Mouse (Mus musculus) right cerebral cortex, postnatal 25 days (tissue): ENCODE measurements around the gene Bicc1.
A peak's percentile ranks its signal among the peaks of the same experiment; 100 is the strongest.
"Not testable (repeated sequence)": the region's sequence is repeated elsewhere in the genome, so short reads cannot be mapped to it uniquely, and the experiment has no call there.

Experiments used
- DNase-seq: peaks from one replicate; pipeline ENCODE4 v3.0.0; 2022

Bicc1 gene

DNA sequence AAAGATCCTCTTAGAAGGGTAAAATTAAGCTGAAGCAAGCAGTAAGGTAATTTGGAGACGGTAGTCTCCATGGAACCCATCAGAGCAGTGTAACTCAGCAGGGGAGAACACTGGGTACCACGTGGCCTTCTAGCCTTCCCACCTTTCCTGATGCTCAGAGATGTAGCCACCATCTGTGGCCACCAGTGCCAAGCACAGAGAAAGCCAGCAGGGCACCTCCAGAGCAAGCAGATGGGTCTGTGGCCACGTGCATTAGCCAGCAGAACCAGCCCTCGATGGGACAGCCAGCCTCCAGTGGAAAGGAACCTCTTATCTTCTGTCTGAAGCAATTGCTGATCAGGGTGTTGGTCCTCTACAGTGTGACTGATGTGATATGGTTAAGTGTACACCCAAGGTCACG lies 172.1 kb downstream of the Bicc1 start:
- no peak for DNase-seq

DNA sequence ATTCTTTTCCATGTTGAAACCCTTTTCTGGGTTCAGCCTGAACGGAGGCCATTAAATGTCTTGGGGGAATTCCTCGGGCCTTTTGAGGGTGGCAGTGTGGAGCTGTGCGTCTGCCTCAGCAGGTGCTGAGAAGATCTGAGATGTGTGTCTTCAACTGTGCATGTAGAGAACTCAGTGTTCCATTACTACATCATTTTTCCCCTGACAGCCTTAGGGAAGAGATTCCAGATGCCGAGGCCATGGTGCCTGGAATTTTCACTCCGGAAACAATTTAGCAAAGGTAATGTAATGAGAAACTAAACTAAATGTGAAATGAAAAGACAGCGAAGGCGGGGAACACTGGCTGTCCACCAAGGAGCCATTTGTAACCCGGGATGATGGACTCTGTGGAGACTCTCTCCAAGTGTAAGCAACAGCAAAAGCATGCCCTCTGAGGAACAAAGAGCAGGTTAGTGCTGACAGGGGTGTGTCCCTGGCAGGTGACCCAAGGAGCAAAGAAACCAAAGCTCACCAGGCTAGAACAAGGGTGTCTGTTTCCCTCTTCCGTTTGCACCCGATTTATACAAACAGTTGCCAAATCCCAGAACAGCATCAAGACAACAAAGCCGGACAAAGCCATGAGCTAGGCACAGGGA lies 176.3 kb downstream of the Bicc1 start:
- no peak for DNase-seq

DNA sequence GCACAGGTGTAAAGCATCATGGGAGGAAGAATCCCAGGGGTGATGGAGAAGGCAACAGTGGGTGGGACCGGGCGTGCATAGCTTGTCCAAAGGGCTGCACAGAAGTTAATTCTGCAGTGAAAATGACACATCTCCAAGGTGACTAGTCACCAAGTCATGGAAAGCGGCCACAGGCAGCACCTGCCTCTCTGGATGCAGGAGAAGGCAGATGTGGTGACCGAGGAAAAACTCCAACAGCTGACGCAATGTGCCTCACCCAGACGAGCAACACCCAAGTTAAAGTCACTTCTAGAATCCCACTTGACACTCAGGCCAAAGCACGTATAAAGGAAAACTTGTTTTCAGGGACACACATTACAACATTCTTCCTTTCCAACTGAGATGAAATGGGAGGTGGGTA lies 177.3 kb downstream of the Bicc1 start:
- no peak for DNase-seq

DNA sequence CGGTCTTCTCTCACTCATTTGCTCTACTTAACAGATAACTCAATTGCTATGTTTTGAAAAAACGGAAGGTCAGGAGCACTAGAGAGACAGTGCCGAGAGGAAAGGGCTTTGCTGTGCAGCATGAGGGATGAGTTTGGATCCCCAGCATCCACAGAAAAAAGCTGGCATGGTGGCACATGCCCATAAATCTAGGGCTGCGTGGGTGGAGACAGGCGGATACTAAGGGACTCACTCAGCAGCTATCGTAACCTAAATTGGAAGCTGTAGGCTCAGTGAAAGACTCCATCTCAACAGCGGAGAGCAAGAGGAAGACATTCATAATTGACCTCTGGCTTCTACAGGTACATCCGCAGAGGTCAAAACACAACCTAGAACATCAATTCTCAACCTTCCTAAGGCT lies 179.8 kb downstream of the Bicc1 start:
- no peak for DNase-seq

GRCm38 (mm10) chr10:70977141-70977540 lies 182.4 kb downstream of the Bicc1 start:
- DNase-seq: no peak

DNA sequence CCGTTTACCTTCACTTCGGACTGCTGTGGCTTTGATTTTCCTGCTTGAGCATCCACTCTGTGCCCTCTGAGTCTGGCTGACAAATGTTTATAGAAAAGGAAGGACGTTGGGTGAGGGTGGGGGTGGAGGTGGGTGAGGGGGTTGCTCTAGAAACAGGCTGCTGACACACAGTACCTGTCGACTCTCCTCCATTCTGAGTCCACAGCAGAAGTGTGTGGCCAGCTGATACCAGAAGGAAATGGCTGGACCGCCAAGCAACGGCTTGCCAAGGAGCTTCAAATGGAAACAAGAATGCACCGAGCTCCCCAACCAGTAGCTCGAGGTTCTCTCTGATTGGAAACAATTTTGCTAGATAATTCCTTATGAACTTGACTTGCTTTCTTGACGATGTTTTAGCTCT lies 182.9 kb downstream of the Bicc1 start:
- no peak for DNase-seq

DNA sequence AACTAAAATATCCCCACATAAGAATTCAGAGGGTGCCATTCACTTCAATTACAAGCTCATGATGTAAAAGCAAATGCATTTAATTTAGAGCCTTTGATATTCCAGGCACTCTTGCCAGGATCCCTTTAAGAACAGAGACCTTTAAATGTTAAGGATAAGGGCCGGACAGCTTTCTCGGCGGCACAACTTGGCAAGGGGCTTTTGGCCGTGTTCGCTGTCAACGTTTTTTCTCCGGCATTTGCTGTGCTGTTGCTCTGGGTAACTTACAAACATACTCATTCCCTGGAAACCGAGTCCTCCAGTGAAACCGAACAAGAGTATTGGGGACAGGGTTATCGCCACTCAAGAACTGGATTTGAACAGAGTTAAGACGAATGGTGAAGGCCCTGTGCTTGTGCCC lies 188.3 kb downstream of the Bicc1 start:
- no peak for DNase-seq

DNA sequence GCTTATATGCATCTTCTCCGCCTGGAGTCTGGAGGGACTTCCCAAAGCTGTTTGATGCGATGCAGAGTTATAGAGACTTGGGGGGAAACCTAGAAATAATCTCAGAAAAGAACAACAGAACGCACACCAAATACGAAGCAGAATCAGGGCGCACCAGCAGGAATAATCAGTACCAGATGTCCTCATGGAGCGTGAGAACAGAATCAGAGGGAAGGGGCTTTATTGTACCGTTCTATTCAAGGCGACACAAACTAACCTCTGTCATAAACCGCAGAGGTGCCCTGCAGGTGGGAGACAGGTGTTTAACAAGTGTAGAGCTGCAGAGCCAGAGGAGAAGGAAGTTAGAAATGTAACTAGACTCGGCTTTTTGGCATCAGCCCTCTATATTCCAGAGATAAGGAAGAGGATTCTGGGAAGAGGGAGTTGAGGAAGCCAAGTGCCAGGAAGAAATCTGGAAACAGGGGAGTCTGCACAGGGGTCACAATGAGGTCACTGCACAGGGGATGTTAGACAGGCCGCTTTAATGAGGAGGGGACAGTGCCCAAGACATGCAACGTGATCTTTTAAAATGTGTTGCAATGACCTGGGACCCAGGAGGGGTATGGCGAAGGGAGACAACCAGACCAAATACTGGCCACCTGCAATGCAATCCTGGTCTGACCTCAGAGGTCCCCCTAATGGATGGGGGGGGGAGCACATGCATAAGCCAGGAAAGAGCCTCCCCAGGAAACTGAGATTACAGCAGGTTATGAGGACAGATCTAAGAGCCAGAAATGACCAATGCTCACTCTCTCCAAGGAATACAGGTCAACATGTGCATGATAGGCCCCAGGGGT lies 190.4 kb downstream of the Bicc1 start:
- no peak for DNase-seq

GRCm38 (mm10) chr10:70966642-70967345 lies 192.7 kb downstream of the Bicc1 start:
- no peak for DNase-seq

DNA sequence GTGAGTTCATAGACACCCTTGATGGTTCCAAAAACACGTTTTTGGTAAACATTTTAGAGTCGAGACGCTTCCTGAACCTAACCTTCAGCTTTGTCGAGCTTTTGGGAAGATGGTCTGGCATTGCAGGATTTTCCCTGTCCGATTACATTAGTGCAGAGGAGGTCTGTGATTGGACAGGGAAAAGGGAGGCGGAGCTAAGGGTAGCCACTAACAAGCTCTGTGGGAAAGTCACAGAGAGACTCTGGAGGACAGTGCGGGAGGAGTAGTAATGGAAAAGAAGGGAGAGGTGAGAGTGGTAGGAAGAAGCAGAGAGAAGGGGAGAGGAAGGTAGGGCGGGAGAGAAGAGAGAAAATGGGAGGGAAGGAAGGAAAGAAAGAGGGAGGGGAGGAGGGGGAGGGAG lies 194.8 kb downstream of the Bicc1 start:
- DNase-seq: no peak

DNA sequence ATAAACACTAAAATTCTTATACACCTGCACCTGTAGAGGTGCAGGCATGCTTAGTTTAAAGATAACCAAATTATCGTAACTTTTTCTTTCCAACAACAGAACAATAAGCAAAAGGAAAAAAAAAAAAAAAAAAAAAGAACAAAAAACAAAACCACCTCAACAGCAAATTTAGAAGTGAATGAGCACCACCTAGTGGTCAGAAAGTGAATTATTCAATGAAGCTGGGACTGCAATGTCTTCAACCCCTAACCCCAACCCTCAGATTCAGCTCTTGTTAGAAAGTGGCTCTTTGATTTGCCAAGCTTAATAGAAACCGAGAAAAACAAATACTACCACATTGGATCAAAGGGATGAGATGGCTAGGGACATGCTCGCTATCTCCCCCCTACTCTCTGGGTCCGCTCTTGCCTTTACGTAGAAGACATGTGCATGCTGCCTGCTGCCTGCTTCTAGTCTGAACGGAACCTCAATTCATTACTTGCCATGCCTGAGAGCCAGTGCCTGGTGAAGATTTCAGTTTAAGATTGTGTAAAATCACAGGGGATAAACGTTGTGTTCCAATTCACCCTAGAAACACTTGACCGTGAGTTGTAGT lies 195.8 kb downstream of the Bicc1 start:
- no peak for DNase-seq

DNA sequence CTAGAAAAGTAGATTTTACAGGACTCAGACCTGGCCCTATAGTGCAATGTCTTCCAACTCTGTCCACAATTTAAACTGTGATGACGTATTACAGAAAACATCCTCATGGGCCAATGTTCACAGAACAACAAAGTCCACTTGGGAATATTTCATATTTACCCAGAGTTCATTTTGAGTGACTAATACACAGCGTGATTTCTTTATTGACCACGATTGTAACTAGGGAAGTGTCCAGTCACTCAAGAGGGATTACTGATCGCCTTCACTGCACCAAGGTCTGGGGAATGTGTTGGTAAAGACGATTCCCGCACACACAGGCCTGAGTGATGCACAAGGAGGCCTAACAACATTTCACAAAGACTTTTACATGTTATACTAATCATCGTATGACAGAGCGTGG lies 197.9 kb downstream of the Bicc1 start:
- no peak for DNase-seq

DNA sequence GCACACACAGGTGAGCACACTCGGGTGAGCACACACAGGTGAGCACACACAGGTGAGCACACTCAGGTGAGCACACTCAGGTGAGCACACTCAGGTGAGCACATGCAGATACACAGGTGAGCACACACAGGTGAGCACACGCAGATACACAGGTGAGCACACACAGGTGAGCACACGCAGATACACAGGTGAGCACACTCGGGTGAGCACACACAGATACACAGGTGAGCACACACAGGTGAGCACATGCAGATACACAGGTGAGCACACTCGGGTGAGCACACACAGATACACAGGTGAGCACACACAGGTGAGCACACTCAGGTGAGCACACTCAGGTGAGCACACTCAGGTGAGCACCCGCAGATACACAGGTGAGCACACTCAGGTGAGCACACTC lies 199.1 kb downstream of the Bicc1 start:
- DNase-seq: not testable (repeated sequence)

- DNase-seq: no peak
Measured at GRCm38 (mm10) chr10:70952770-70953147, 206.7 kb downstream of the Bicc1 start.

GRCm38 (mm10) chr10:70952056-70952769 lies 207.3 kb downstream of the Bicc1 start:
- peak; percentile 27 for DNase-seq

- DNase-seq: no peak
Measured at GRCm38 (mm10) chr10:70950105-70950424, 209.4 kb downstream of the Bicc1 start.

- no peak for DNase-seq
Measured at GRCm38 (mm10) chr10:70949254-70950104, 210.0 kb downstream of the Bicc1 start.

DNA sequence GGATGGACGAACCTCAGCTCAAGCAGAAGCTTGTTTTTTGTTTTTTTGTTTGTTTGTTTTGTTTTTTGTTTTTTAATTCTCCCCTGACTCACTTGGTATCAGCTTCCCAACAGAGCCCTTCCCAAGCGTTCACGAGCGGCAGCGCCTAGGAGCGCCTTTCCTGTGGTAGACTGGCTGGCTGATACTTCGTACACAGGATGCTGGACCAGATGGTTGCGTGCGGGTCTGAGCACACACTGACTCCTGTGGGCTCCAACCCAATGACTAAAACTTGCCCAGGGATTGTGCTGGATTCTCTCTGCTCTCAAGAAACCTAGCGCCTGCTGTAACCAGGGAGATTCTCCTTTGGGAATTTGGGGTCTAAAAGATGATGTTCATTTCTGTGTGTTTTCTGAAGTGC lies 211.2 kb downstream of the Bicc1 start:
- DNase-seq: peak; percentile 39

GRCm38 (mm10) chr10:70946121-70946520 lies 213.4 kb downstream of the Bicc1 start:
- DNase-seq: not testable (repeated sequence)

- DNase-seq: no peak
Measured at GRCm38 (mm10) chr10:70945076-70945475, 214.4 kb downstream of the Bicc1 start.

DNA sequence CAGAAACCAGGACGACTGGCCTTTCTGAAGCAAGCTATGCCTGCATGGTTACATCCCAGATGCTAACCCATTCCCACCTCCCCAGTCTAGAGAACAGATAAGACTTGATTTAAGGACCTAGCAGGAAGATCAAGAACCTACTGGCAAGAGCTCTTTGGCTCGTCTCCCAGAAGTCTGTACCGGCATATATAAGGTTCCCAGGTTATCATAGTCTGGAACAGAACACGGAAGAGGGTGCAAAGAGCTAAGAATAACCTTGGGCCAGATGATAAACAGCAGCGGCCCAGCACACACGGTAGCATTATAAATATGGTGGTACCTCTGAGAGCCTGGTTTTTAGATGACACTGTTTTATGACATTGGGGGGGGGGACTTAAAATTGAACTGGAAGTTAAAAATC lies 217.9 kb downstream of the Bicc1 start:
- DNase-seq: no peak

GRCm38 (mm10) chr10:70939751-70940150 lies 219.7 kb downstream of the Bicc1 start:
- no peak for DNase-seq
